Mouse (Mus musculus) kidney, adult 2 months (tissue): Measurements from ENCODE around the gene Psmb5.

Experiments
- CTCF ChIP-seq: fragments of 200-500 bp; conservative IDR thresholded peaks from 2 replicates; pipeline ENCODE4 v1.5.1; 2011; ENCODE audit warnings: low read depth, mild to moderate bottlenecking, control low read depth, low read length, moderate library complexity, mixed read lengths; ENCODE audit not compliant: insufficient read depth, insufficient read length
- POLR2A ChIP-seq: fragments of 200-500 bp; IDR thresholded peaks from one replicate; pipeline ENCODE4 v1.6.1; 2011; ENCODE audit warnings: low read depth, low read length, control low read depth

- TF ChIP-seq CTCF (no peak), POLR2A (no peak)
These were observed 13.4 kb upstream of the Psmb5 start for GRCm38 (mm10) chr14:54631240-54631599.
